Mouse (Mus musculus): ENCODE results near the gene Col5a1. TPM values are rescaled to one million over a fixed set of nuclear protein-coding genes. Genes with fewer than 3 reads are reported as not detected.

Gene Col5a1
- polyA plus RNA-seq, 1 experiment from 2014 or later: 78.1 TPM

GRCm38 (mm10) chr2:27876724-27877504, 9.3 kb upstream of the Col5a1 start:
- H3K9ac ChIP-seq (ENCODE audit: low read depth, low read length): no peak overlapping the region
- H3K4me3 ChIP-seq (ENCODE audit: low read length): no peak overlapping the region
- WGBS: 83% methylated on average over 13 of the region's 13 CpGs
- H3K9me3 ChIP-seq (ENCODE audit: control insufficient read depth, low read length): no peaks in the 10 kb centered on the region
- H3K27ac ChIP-seq (ENCODE audit: low read length): no peak overlapping the region
- no peaks in the 10 kb centered on the region for H3K27me3 ChIP-seq (replicated peaks; ENCODE audit: control insufficient read depth, insufficient read depth, low read length)
- H3K4me1 ChIP-seq (ENCODE audit: control insufficient read depth, insufficient read depth, low read length): peaks cover 13% of the 10 kb centered on the region; the same call in 1 of the 2 replicates
- no peaks in the 10 kb centered on the region for H3K36me3 ChIP-seq (ENCODE audit: control insufficient read depth, insufficient read depth, low read length)
- H3K4me2 ChIP-seq (ENCODE audit: low read depth, low read length): no peak overlapping the region
- no peak for ATAC-seq

DNA sequence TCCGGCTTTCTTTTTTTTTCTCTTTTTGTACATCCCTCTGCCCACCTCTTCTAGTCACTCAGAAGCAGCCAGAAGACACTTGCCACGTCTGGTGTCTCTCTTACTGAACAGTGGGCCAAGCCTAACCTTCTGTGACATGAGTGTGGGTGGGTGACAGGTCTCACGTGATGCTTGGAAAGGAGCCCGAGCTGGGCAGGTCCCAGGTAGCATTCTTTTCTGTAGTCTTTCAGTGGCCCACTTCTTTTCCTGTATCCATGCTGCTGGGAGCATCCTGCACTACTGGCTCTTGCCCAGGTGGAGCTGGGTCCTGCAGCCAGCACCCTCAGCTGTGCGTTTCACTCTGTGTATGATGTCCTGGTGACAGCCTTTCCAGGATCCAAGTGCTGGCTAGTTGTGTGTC, 8.2 kb upstream of the Col5a1 start:
- H3K4me3 ChIP-seq (ENCODE audit: low read length): no peak overlapping the region
- H3K36me3 ChIP-seq (ENCODE audit: control insufficient read depth, insufficient read depth, low read length): no peaks in the 10 kb centered on the region
- peaks cover 13% of the 10 kb centered on the region; the same call in 1 of the 2 replicates for H3K4me1 ChIP-seq (ENCODE audit: control insufficient read depth, insufficient read depth, low read length)
- no peak overlapping the region for H3K9ac ChIP-seq (ENCODE audit: low read depth, low read length)
- H3K27me3 ChIP-seq (replicated peaks; ENCODE audit: control insufficient read depth, insufficient read depth, low read length): no peaks in the 10 kb centered on the region
- ATAC-seq: no peak
- 83% methylated on average over 5 of the region's 5 CpGs for WGBS
- no peak overlapping the region for H3K27ac ChIP-seq (ENCODE audit: low read length)
- no peak overlapping the region for H3K4me2 ChIP-seq (ENCODE audit: low read depth, low read length)
- no peaks in the 10 kb centered on the region for H3K9me3 ChIP-seq (ENCODE audit: control insufficient read depth, low read length)

GRCm38 (mm10) chr2:27883276-27883675, 2.9 kb upstream of the Col5a1 start:
- Histone ChIP-seq H3K9ac (ENCODE audit: low read depth, low read length) (no peak overlapping the region), H3K36me3 (ENCODE audit: control insufficient read depth, insufficient read depth, low read length) (no peaks in the 10 kb centered on the region), H3K4me3 (ENCODE audit: low read length) (no peak overlapping the region), H3K27me3 (replicated peaks; ENCODE audit: control insufficient read depth, insufficient read depth, low read length) (peaks cover 9% of the 10 kb centered on the region; the same call in 1 of the 2 replicates), H3K9me3 (ENCODE audit: control insufficient read depth, low read length) (no peaks in the 10 kb centered on the region), H3K27ac (ENCODE audit: low read length) (no peak overlapping the region), H3K4me2 (ENCODE audit: low read depth, low read length) (no peak overlapping the region), H3K4me1 (ENCODE audit: control insufficient read depth, insufficient read depth, low read length) (peaks cover 16% of the 10 kb centered on the region)
- WGBS: 74% methylated on average over 7 of the region's 7 CpGs
- ATAC-seq: no peak

- H3K4me3 ChIP-seq (ENCODE audit: low read length): peak overlapping the region; percentile 77
- WGBS: 10% methylated on average over 12 of the region's 12 CpGs
Measured at GRCm38 (mm10) chr2:27885456-27886147, 623 bp upstream of the Col5a1 start.

GRCm38 (mm10) chr2:27886608-27887460, 609 bp downstream of the Col5a1 start:
- H3K27me3 ChIP-seq (replicated peaks; ENCODE audit: control insufficient read depth, insufficient read depth, low read length): peaks cover 9% of the 10 kb centered on the region; the same call in 1 of the 2 replicates
- no peaks in the 10 kb centered on the region for H3K9me3 ChIP-seq (ENCODE audit: control insufficient read depth, low read length)
- under 1% methylated on average over 67 of the region's 67 CpGs for WGBS
- H3K27ac ChIP-seq (ENCODE audit: low read length): peak overlapping the region; percentile 92
- ATAC-seq: peak; percentile 22
- H3K4me1 ChIP-seq (ENCODE audit: control insufficient read depth, insufficient read depth, low read length): peaks cover 29% of the 10 kb centered on the region
- H3K4me2 ChIP-seq (ENCODE audit: low read depth, low read length): peak overlapping the region; percentile 87
- H3K36me3 ChIP-seq (ENCODE audit: control insufficient read depth, insufficient read depth, low read length): no peaks in the 10 kb centered on the region
- H3K4me3 ChIP-seq (ENCODE audit: low read length): peak overlapping the region; percentile 77
- H3K9ac ChIP-seq (ENCODE audit: low read depth, low read length): peak overlapping the region; percentile 88

More at GRCm38 (mm10) chr2:27885456-27886147, 623 bp upstream of the Col5a1 start:
- H3K27ac ChIP-seq (ENCODE audit: low read length): peak overlapping the region; percentile 80
- peak overlapping the region; percentile 87 for H3K4me2 ChIP-seq (ENCODE audit: low read depth, low read length)
- peak; percentile 85 for ATAC-seq
- no peaks in the 10 kb centered on the region for H3K9me3 ChIP-seq (ENCODE audit: control insufficient read depth, low read length)
- H3K36me3 ChIP-seq (ENCODE audit: control insufficient read depth, insufficient read depth, low read length): no peaks in the 10 kb centered on the region
- peak overlapping the region; percentile 88 for H3K9ac ChIP-seq (ENCODE audit: low read depth, low read length)
- H3K4me1 ChIP-seq (ENCODE audit: control insufficient read depth, insufficient read depth, low read length): peaks cover 24% of the 10 kb centered on the region
- peaks cover 9% of the 10 kb centered on the region; the same call in 1 of the 2 replicates for H3K27me3 ChIP-seq (replicated peaks; ENCODE audit: control insufficient read depth, insufficient read depth, low read length)

GRCm38 (mm10) chr2:27887461-27888264, 1.4 kb downstream of the Col5a1 start:
- WGBS: 25% methylated on average over 11 of the region's 11 CpGs
- no peak for ATAC-seq
- Histone ChIP-seq H3K27me3 (replicated peaks; ENCODE audit: control insufficient read depth, insufficient read depth, low read length) (peaks cover 9% of the 10 kb centered on the region; the same call in 1 of the 2 replicates), H3K4me3 (ENCODE audit: low read length) (peak overlapping the region; percentile 77), H3K4me1 (ENCODE audit: control insufficient read depth, insufficient read depth, low read length) (peaks cover 29% of the 10 kb centered on the region), H3K9ac (ENCODE audit: low read depth, low read length) (peak overlapping the region; percentile 88), H3K36me3 (ENCODE audit: control insufficient read depth, insufficient read depth, low read length) (no peaks in the 10 kb centered on the region), H3K9me3 (ENCODE audit: control insufficient read depth, low read length) (no peaks in the 10 kb centered on the region), H3K27ac (ENCODE audit: low read length) (peak overlapping the region; percentile 92), H3K4me2 (ENCODE audit: low read depth, low read length) (peak overlapping the region; percentile 87)

- Histone ChIP-seq H3K4me3 (ENCODE audit: low read length) (peak overlapping the region; percentile 77), H3K9me3 (ENCODE audit: control insufficient read depth, low read length) (no peaks in the 10 kb centered on the region), H3K27me3 (replicated peaks; ENCODE audit: control insufficient read depth, insufficient read depth, low read length) (peaks cover 9% of the 10 kb centered on the region; the same call in 1 of the 2 replicates), H3K36me3 (ENCODE audit: control insufficient read depth, insufficient read depth, low read length) (no peaks in the 10 kb centered on the region), H3K27ac (ENCODE audit: low read length) (peak overlapping the region; percentile 77), H3K4me1 (ENCODE audit: control insufficient read depth, insufficient read depth, low read length) (peaks cover 26% of the 10 kb centered on the region), H3K9ac (ENCODE audit: low read depth, low read length) (peak overlapping the region; percentile 88), H3K4me2 (ENCODE audit: low read depth, low read length) (peak overlapping the region; percentile 87)
- no peak for ATAC-seq
- WGBS: 23% methylated on average over 10 of the region's 10 CpGs
Measured at GRCm38 (mm10) chr2:27888603-27889545, 2.6 kb downstream of the Col5a1 start.

Measured in intestine, embryonic 16.5 days (tissue).